Mouse (Mus musculus) left cerebral cortex, postnatal 25 days (tissue): ENCODE results near the gene Fkrp. TPM values are rescaled to one million over a fixed set of nuclear protein-coding genes. Genes with fewer than 3 reads are reported as not detected.

ENCODE experiments used
- DNase-seq, 2 experiments: peaks; one replicate each; pipeline ENCODE4 v3.0.0; 2022; ENCODE audit warnings: low spot score in 2 of 2, mixed read lengths in 1 of 2
- intact Hi-C: fragments of 180-260 bp; cut with DNase I; formaldehyde crosslinking; loops from one replicate; pipeline ENCODE4 v1.15.1; 2025
- total RNA-seq, 2 experiments: library from RNA; stranded (reverse); gene quantifications; 2 replicates each; pipeline ENCODE4 v1.2.3; 2021

Fkrp gene
- total RNA-seq, 2 experiments from 2014 or later, result 47.7 to 50.8 TPM

- DNase-seq, result no peak
- intact Hi-C loops, result no loop called here
These were observed 52.9 kb downstream of the Fkrp start for GRCm38 (mm10) chr7:16763463-16764218.

GRCm38 (mm10) chr7:16761630-16762029 is 54.9 kb downstream of the Fkrp start:
- intact Hi-C loops, result no loop called here
- no peak for DNase-seq

GRCm38 (mm10) chr7:16761005-16761481 is 55.5 kb downstream of the Fkrp start:
- intact Hi-C loops, result no loop called here
- no peak for DNase-seq

GRCm38 (mm10) chr7:16760292-16760691 is 56.2 kb downstream of the Fkrp start:
- intact Hi-C loops, result no loop called here
- DNase-seq, result no peak

Other genes starting within 250 kb of the Fkrp start
- 100 to 1,000 TPM; 137 to 139 TPM for gene Arhgap35, start 201.7 kb downstream of the Fkrp start, total RNA-seq
- not detected for gene Ceacam15, start 141.0 kb downstream of the Fkrp start, total RNA-seq
- under 1 TPM in 1 of 2 experiments, not detected in 1; 0.25 TPM for gene Ceacam9, start 94.8 kb downstream of the Fkrp start, total RNA-seq
- 100 to 1,000 TPM; 278 to 295 TPM for gene Ap2s1, start 78.3 kb downstream of the Fkrp start, total RNA-seq
- gene Slc1a5, start 35.4 kb downstream of the Fkrp start, total RNA-seq, result 1 to 10 TPM; 3.9 to 4.9 TPM
- gene Strn4, start 843 bp downstream of the Fkrp start, total RNA-seq, result 100 to 1,000 TPM; 314 to 335 TPM
- 1 to 10 TPM; 3.8 to 7.3 TPM for gene Prkd2, start 26.2 kb upstream of the Fkrp start, total RNA-seq
- gene Dact3, start 58.6 kb upstream of the Fkrp start, total RNA-seq, result 100 to 1,000 TPM; 176 to 184 TPM
- gene Gng8, start 75.1 kb upstream of the Fkrp start, total RNA-seq, result 1 to 10 TPM; 2.5 to 4.0 TPM
- gene Ptgir, start 89.8 kb upstream of the Fkrp start, total RNA-seq, result under 1 TPM; 0.14 to 0.16 TPM
- gene Calm3, start 107.4 kb upstream of the Fkrp start, total RNA-seq, result 1,000 to 10,000 TPM; 1,837 to 1,919 TPM
- 100 to 1,000 TPM; 268 to 274 TPM for gene Pnmal2, start 128.0 kb upstream of the Fkrp start, total RNA-seq
- 100 to 1,000 TPM; 107 to 115 TPM for gene Pnmal1, start 142.9 kb upstream of the Fkrp start, total RNA-seq
- 10 to 100 TPM; 62.3 to 64.9 TPM for gene Gm42372, start 166.4 kb upstream of the Fkrp start, total RNA-seq
- gene Ccdc8, start 176.0 kb upstream of the Fkrp start, total RNA-seq, result 1 to 10 TPM; 2.4 to 2.6 TPM
- gene Ppp5c, start 211.2 kb upstream of the Fkrp start, total RNA-seq, result 100 to 1,000 TPM; 167 to 169 TPM
- gene Hif3a, start 245.7 kb upstream of the Fkrp start, total RNA-seq, result 1 to 10 TPM; 5.3 to 8.5 TPM